Mouse (Mus musculus) ES-E14 (cell line): ENCODE results near the gene Gm826.

Experiments used
- CHD2 ChIP-seq: IDR thresholded peaks from 2 replicates; pipeline ENCODE4 v1.6.1; 2014; ENCODE audit warnings: mild to moderate bottlenecking, low read depth, low read length, inconsistent platforms
- MAFK ChIP-seq: IDR thresholded peaks from 2 replicates; pipeline ENCODE4 v1.6.1; 2014; ENCODE audit warnings: mild to moderate bottlenecking, low read depth, low read length, inconsistent platforms; ENCODE audit not compliant: insufficient read depth
- ZC3H11A ChIP-seq: IDR thresholded peaks from 2 replicates; pipeline ENCODE4 v1.6.1; 2012; ENCODE audit warnings: low read depth, mild to moderate bottlenecking, inconsistent platforms, low read length, borderline replicate concordance
- ZNF384 ChIP-seq: IDR thresholded peaks from 2 replicates; pipeline ENCODE4 v1.6.1; 2012; ENCODE audit warnings: low read depth, low read length, inconsistent platforms

- no peak for TF ChIP-seq CHD2
- no peak for TF ChIP-seq ZNF384
- TF ChIP-seq MAFK, result no peak
- TF ChIP-seq ZC3H11A, result no peak
Measured at GRCm38 (mm10) chr2:160361442-160362121, 27.6 kb upstream of the Gm826 start.
